Mouse (Mus musculus) layer of hippocampus, postnatal 10 days (tissue): Measurements from ENCODE around the gene Morc1. TPM values are rescaled to one million over a fixed set of nuclear protein-coding genes. Genes with fewer than 3 reads are reported as not detected.
A peak's percentile ranks its signal among the peaks of the same experiment; 100 is the strongest.

Experiments
- DNase-seq, 2 experiments: peaks; one replicate each; pipeline ENCODE4 v3.0.0; 2021; ENCODE audit warnings: low spot score in 2 of 2
- total RNA-seq, 2 experiments: library from RNA; stranded (reverse); gene quantifications; 2 replicates each; pipeline ENCODE4 v1.2.3; 2021

Morc1 gene
- total RNA-seq, 2 experiments from 2014 or later: 0.18 to 0.39 TPM

DNA sequence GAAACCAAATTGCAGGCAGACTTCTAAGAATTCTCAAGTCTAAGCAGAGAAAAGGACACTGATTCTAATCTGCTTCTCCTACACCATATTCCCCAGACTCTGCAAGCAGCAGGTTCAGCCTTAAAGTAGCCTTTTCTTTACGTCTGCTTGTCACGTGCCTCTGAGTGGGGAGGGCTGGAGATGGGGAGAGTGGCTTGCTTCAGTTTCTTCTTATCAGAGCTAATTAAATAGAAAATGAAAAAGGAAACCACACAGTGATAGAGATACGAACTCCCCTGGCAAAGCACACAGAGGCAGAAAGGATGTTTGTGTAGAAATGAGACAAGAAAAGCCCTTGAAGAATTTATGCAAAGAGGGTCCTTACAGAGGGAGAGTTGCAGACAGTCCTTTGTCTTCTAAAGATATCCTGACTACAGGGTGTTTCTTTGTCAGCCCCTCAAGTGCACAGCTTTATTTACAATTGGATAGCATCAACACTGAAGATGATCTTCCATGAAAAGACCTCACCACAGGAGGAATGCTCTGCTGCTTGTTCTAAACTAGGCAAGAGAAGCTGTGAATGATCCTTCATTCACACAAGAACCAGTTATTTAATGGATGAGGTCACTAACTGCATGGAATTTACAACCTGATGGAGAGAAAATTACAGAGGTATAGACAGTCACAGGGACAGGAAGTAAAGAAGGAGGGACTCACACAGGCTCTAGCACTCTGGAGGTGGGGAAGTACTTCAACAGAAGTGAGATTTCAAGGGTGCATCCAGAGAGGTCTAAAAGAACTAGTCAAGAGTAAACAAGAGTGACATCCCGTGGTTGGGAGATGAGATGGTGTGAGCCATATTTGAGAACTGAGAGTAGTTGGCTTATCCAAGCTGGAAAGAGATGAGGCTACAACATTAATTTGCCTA, 44.1 kb downstream of the Morc1 start:
- DNase-seq: no peak

DNA sequence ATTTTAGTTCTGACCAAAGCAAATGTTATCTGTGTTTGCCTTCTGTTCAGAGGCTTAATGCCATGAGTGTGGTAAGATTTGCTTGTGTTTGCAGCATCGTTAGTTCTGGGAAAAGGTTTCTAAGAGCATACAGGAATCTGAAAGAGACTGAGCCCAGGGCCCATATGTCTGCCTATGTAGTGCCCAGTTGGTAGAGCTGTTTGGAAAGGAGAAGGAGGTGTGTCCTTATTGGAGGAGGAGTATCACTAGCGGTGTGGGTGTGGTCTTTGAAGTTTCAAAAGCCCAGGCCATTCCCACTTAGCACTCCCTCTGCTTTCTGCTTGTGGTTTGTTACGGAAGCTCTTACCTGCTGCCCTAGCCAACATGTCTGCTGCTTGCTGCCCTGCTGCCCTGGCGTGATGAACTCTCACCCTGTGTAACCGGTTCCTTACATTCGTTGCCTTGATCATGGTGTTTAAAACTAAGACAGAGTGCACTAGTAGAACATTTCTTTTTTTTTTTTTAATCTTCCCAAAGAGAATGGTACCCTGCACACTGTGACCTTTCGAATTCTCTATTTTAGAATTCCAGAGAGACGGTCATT, 48.3 kb downstream of the Morc1 start:
- no peak for DNase-seq

DNA sequence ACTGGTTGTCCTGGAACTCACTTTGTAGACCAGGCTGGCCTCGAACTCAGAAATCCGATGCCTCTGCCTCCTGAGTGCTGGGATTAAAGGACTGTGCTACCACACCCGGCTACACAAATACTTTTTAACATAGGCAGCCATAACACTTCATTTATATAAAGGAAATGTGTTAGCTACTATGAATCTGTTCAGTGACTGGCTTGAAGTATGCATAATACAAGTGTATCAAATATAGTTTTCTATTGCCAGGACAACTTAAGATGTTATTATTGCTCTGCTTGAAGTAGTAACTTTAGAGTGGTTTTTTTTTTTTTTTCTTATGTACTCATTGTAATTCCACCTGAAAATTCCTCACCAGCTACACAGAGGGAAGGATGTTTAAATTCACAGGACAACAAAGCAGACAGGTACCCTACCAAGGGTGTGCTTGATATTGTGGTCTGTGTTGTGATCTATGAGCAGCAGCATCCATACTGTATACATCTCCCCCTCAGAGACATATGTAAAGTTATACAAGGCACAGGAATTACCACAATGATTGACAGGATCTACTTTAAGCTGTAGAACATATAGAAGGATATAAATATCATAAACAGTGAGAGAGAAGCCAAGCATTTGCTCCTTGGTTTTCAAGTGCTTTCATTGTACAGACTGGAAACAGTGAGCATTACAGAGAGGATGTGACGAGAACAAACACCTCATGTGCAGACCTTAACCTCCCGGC, 85.9 kb downstream of the Morc1 start:
- no peak for DNase-seq

DNA sequence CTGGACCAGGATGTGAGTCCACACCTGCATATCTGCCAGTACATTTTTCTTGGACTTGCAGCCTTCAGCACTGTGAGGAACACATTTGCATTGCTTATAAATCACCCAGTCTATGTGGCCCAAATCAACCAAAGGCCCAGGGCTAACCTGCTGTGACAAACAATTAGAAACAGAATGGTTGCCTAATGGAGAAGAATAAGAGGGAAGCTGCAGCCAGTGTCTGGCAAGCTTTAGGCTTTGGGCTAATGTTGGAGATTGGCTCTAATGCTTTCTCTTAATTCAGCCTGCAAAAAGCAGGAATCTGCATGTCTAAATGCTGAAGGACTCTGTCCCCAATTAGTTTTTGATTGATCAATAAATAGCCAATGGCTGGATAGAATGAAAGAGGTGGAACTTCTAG, 88.5 kb downstream of the Morc1 start:
- no peak for DNase-seq

DNA sequence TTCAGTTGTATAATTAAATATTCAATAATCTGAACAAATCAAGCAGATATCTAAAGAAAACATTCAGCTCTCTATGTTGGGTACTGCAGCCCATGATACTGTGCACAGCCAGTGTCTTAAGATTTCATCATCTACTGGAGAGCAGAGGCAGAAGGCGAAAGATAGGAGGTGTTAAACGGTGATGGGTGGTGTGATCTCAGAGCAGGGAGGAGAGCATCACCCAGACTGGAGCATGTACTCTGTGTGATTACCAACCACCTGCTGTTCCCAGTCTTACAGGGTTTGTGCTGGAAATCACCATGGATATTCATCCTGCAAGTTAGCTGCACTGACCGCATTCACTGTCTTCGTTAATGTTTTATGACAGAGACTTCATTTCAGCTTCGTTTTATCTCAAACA, 106.1 kb downstream of the Morc1 start:
- peak; percentile 4 to 20 for DNase-seq

DNA sequence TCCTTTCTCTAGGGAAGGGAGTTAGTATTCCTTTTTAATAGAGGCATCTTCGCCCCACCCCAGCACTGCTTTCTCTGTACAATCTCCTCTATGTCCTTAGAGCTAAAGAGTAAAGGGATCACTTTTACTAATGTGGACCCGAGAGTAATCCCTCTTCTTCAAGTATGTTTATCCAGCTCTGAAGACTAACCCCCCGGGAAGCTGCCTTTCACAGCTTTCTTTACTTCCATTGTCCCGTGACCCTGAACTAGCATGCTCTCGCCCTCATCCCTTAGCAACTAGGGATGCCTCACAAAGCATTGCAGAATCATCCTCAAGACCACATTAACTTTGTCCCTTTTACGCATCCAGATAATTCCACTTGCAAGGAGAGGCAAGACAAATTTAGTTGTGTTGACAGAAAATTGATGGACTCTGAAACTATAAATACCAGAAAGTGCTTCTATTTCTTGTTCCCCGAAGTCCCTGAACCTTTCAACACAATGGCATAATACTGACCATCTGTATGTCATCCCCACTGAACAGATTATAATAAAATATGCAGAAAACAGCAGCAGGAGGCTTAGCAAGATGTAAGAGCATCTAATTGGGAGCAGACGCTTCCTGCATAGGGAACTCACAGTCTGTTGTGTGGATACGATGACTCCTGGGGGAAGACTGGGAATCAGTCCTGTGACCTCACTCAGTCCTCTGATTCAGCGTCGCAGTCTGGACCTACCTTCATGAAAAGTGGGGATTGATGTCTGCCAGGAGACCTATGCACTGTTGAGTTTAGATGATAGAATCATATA, 131.4 kb downstream of the Morc1 start:
- no peak for DNase-seq

DNA sequence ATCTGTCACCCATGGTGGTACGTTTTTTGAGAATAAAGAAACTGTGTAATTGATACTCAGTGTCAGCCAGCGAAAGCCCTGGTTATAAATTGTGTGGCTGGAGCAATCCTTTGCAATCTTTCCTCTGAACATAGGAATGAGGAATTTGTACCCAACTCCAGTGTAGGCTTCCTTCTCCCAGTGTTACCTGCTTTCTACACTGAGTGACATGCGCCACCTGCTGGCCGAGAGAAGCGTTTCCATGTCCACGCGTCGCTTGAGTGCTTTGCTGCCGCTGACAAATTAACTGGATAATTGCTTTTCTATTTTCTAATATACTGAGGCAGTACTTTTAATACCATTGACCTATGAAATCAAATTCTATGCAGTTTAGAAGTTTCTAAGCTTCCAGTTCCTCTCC, 139.3 kb downstream of the Morc1 start:
- peak; percentile 78 to 83 for DNase-seq

DNA sequence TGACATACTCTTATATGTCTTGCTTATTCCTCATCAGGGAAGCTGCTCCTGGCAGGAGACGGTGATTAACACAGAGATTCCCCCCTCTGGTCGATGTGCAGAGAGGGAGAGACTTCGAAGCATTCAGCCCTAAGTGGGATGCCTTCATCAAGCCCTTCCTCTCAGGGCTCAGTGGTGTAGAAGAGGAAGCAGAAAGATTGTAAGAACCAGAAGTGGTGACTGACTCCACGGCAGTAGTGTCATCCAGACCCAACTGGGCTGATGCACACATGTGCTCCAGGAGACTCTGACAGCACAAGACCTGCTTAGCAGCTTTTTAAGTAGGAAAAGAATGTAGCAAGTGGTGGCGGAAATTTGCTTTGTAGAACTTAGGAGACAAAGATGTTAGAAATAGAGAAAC, 143.0 kb downstream of the Morc1 start:
- DNase-seq: no peak

DNA sequence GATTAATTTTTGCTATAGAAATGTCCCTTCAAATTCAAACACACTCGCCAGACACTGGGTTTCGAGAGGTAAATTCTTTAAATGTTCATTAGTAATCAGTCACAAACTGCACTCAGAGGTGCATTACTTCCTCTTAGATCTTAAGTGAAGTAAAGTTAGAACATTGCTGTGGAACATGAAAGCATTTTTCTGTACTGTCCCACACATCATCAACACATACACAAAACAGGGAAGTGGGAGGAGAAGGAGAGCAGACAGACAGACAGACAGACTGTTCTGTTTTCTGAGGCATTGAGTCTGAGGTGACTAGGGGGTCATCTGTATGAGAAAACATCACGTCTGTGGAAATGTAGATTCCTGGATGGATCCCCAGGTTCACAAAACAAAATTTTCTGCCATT, 143.5 kb downstream of the Morc1 start:
- no peak for DNase-seq

DNA sequence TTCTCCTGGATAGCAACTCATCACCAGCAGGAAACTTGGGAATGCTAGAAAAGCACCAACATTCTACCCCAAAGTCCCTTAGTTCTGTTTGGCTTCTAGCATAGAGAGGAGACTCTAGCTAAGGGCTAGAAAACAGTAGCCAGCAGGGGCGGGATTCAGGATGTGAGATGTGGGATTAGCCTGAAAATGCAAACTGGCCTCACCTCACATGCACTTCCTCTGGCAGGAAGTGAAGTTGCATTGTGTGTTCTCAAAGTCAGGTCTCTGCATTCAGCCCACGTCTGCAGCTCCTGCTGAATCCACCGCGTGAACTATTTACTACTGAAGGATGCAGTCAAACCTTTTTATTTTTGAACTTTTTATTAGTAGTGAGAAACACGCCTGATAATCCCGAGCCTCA, 154.3 kb downstream of the Morc1 start:
- DNase-seq: no peak

DNA sequence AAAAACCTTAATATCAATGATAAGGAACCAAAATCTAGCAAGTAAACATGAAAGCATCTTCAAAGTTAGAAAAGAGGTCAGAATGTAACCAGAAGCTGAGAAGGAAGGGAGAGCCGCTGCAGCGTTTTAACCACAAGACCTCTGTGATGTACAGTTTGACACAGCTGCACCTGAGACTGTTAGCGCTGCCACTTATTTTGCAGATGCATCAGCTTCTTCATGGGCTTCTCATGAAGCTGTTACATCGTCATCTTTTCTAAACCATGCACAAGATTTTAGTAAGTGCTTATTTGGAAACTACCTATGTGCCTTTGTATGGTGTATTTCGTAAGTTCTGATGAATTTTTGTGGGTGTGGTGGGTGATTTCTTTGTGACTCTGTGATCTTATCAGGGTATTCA, 163.4 kb downstream of the Morc1 start:
- no peak for DNase-seq

DNA sequence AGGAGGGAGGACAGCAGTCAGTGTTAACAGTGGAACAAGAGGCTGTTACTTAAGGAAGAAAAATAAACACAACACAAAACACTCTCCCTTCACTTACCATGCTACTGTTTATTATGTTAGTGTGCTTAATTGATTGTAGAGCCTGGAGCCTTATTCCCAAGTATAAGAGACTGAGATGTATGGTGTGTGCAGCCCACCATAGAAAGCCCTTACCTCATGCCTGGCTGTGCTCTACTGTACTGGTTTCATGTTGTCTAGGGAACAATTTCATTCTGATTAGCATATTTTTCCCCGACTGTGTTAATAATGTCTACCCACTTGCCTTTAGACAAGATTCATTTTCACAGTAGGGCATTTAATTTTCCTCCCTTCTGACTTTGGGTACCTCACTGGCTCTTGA, 164.2 kb downstream of the Morc1 start:
- DNase-seq: no peak

DNA sequence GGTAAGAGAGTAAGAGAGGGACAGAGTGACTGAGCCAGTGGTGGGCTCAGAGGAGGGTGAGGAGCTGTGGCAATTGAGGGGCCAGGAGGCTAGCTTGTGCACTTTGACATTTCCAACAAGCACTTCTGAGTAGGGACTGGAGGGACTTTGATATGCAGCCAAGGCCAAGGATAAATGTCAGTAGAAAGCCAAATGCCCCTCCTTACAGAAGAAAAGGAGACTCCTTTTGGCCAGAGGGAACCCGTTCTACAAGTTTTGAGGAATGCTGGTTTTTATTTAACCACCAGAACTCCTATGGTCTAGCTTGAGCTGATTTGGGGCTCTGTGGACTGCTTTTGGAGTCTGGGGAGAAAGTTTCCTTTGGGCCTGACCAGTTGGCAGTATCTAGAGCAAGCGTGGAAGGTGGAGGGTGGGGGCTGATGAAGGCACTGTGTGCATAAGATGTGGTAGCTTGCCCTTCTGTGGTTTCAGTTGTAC, 172.7 kb downstream of the Morc1 start:
- DNase-seq: no peak

DNA sequence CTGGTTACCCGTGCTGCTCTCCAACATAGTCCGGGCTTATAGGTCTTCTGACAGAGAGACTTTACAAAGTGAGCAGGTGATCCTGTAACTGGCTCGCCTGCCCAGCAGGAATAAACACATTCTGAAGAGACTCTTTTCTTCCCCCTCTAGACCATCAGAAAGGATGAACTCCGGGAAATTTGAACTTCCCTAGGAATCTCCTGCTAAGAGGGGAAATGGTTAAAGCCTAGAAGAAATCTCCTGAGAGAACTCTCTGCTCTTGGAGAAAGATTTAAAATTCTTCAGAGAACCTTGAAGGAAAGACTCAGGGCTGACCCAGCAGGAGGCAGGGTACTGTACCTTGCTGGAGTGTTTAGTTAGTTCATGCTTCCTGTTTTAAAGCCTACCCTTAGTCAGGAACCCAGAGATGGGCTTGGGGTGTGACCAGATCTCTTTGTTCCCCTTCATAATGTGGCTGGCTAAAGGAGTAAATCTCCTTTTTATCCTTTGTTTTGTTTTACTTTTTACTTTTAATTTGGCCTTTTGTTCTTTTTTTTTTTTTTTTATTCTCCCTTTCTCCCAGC, 175.5 kb downstream of the Morc1 start:
- no peak for DNase-seq

DNA sequence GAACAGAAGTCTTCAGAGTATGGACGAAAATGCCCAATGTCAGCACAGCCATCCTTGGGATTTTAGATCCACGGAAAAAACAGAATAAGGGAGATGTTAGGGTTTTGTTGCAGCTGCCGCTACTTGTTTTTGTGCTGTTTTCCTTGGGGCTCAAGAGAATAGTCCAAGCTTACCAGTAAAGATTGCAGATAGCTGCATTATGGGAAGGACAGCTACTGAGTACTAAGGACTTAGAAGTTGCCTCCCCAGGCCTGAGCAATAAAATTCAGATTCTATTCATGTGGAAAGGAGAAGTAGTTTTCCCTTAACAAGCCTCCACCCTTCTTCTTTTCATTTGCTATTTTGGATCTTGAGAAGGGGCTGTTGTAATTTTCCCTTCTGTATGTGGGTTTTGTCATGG, 177.2 kb downstream of the Morc1 start:
- no peak for DNase-seq

DNA sequence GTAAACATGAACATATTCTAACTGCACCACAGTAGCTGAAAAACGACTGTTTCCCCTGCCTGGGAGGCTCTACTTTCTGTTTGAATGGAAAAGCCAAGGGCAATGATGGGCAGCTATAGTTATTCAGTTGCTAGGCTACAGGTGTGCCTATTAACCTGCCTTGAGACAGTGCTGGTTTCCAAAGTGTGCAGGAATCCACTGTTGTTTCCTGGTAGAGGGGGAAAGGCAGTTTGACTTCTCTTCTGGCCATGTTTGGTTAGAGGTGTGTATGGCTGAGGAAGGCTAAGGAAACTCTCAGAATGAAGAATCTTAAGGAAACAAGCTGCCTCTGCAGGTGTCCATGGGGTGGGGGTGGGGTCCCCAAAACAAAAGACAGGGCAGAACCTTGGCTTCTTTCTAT, 179.8 kb downstream of the Morc1 start:
- DNase-seq: no peak

DNA sequence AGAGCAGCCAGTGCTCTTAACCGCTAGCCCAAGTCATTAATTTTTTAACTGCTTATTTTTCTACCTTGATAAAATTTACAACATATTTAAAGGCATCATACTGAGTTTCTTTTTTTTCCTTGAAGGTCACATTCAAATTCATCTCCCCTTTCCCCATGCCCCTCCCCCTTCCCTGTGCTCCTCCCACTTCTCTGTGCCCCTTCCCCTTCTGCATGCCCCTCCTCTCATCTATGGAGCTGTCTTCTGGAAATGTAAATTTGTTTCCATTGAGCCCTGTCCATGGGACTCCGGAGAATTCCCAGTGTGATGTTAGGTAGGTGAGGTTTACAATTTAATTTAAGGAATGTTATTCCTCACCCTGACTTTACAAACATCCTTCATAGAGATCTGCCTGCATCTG, 180.4 kb downstream of the Morc1 start:
- DNase-seq: no peak

DNA sequence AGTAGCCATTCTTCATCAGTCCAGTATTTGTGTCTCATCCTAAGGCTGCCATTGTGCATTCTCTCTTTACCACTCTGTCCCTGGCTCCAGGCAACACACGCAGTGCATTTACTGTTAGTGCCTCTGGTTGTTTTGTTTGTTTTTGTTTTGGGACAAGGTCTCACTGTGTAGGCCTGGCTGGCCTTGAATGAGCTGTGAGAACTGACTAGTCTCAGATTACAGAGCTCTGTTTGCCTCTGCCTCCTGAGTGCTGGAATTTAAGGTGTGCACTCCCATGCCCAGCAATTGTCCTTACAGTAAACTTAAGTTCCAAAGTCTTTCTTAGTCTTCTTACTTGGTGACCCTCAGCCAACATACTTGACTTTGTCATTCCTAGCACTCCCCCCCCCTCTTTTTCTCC, 182.7 kb downstream of the Morc1 start:
- DNase-seq: no peak

DNA sequence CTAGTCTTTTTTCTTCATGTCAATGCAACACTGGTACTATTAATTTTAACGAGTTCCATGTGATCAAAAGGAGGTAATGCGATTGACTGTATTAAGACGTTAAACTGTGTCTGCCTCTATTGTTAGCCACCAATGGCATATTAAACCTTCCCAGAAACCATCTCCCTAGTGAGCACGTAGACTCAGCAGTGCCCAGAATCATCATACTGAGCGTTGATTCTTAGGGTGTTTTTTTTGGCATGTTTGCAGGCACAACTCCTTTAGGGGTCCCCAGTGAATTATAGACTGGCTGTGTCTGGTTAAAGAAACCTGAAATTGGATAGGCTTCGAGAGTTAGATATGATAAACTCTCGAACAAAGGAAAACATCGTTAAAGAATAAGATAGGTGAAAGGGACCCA, 189.5 kb downstream of the Morc1 start:
- DNase-seq: no peak

DNA sequence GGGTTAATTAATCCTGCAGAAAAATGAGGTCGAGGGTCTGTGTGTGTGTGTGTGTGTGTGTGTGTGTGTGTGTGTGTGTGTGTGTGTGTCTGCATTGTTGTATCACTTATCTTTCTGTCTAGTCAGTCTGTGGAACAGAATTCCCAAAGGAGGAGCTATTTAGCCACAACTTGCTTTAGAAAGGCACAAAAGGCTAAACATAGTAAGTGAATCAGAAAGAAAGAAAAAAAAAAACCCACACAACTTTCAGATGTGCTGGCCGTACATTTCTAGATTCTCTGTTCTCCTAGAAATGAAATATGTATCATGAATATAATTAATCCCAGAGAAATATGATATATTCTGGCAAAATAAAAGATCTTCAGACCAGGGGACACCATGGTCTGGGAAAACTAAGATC, 190.0 kb downstream of the Morc1 start:
- DNase-seq: no peak

DNA sequence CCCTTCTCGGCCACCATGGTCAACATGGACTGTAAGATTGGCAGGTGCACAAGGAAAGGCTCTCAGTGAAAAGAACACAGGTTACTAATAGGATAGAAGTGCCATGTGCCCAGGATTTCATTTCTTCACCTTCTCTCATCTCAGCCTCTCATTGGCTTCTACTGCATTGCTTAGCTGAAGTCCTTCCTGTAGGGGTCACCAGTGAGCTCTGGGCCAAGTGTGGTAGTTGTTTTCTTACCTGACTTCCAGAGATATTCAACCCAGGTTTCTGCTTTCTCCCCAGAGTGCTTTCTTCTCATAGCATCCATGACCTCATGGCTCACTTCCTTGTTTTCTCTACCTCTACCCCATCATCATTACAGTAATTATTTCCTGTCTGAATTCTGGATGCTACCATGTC, 192.4 kb downstream of the Morc1 start:
- DNase-seq: no peak
